Mouse (Mus musculus) bone marrow macrophage, adult 2 months (primary cell): Measurements from ENCODE around the gene Prune2.

Experiments
- CTCF ChIP-seq: IDR thresholded peaks from 2 replicates; pipeline ENCODE4 v1.5.1; 2012; ENCODE audit warnings: low read depth, mild to moderate bottlenecking, low read length, moderate library complexity
- POLR2A ChIP-seq: IDR thresholded peaks from 2 replicates; pipeline ENCODE4 v1.6.1; 2012; ENCODE audit warnings: mild to moderate bottlenecking, low read depth, low read length, borderline replicate concordance

DNA sequence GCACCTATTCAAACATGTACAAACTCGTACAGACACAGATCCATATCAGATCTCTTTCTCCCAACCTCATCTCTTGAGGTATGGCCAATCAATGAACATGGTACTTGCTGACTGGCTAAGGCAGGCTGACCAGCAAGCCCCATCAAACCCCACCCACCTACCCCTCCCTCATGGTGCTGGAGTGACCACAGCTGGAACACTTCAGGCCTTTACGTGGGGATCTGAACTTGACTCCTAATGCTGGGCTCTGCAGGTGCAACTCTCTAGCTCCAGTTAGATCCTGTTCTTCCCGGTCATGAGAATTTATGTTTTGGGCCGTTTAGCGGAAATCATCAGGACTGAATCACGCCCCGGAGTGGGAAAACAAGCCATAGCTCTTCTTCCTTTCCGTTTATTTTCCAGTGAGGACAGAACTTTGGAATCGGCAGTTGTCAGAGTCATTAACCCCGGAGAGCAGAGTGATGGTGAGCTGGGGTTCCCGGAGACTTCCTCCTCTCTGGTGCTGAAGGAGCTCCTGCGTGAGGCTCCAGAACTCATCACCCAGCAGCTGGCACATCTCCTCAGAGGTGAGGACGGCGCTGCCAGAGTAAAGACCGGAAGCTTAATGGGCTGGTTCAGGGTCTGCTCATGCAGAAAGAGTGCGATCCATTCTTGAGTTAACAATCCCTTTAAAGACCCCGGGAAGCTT is 50.4 kb downstream of the Prune2 start:
- no peak for TF ChIP-seq CTCF
- no peak for TF ChIP-seq POLR2A
